Mouse (Mus musculus) erythroid progenitor cell, adult 5-6 weeks (primary cell): ENCODE data around the gene Slc41a1. TPM values are rescaled to one million over a fixed set of nuclear protein-coding genes. Genes with fewer than 3 reads are reported as not detected.

Source experiments
- ATAC-seq: replicated peaks from 2 replicates; pipeline ENCODE4 v1.8.0; 2016; ENCODE audit warnings: moderate number of reproducible peaks, mild to moderate bottlenecking, moderate TSS enrichment, inconsistent platforms; ENCODE audit not compliant: poor library complexity, low FRiP score, severe bottlenecking
- total RNA-seq, 2 experiments: library from RNA; stranded (forward) in 1 of 2; stranded (reverse) in 1 of 2; fragments of 150-400 nt in 1 of 2; fragments of 186-747, 209-891 nt in 1 of 2; gene quantifications; 2 replicates each; pipeline versions ENCODE4 v1.2.3 to v1.2.4; 2015 to 2017; ENCODE audit warnings: low replicate concordance in 2 of 2

The Slc41a1 gene
- total RNA-seq, 2 experiments from 2014 or later = 1.7 to 2.2 TPM

- ATAC-seq = no peak
Measured at GRCm38 (mm10) chr1:131869561-131869960, 42.3 kb downstream of the Slc41a1 start.

GRCm38 (mm10) chr1:131872856-131873255 is 45.6 kb downstream of the Slc41a1 start:
- ATAC-seq = no peak

GRCm38 (mm10) chr1:131879816-131880215 is 52.5 kb downstream of the Slc41a1 start:
- no peak for ATAC-seq

- ATAC-seq = peak; percentile 63
Measured at GRCm38 (mm10) chr1:131882787-131883186, 55.5 kb downstream of the Slc41a1 start.

DNA sequence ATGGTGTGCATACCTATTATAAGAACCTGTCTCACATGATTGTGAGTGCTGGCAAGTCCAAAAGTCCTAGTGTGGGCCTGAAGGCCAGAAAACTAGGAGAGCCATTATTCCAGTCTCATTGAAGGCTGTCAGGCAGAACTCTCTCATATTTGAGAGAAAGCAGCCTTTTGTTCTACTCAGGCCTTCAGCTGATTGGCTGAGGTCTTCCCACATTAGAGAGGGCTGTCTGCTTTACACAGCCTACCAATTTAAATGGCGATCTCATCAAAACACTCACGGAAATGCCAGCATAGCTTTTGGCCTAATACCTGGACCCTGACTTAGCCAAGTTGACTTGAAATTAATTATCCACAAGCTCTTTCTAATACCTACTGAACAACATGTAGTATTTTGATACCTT is 58.9 kb downstream of the Slc41a1 start:
- no peak for ATAC-seq

- no peak for ATAC-seq
Measured at GRCm38 (mm10) chr1:131886641-131887040, 59.3 kb downstream of the Slc41a1 start.

DNA sequence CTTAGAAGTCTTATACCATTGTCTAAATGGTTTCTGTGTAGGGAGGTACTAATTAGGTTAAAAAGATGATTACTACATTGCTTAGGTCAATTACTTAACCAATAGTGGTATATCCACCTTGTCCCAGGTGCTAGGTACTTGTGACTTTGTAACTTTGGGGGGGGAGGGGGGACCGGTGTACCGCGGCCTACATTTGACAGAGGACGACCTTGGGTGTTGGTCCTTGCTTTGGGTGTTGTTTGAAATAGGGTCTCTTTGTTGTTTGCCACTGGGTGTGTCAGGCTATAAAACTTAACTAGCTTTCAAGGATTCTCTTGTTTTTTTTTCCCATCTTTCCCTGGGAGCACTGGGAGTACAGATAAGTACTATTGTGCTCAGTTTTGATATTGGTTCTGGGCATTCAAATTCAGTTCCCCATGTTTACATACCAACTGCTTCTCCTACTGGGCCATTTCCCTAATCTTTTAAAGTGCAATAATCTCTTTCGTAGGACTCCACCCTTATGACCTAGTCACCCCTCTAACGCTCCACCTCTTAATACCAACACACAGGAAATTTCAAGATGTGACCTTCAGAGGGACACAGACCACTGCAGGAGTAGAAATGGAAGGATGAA is 62.9 kb downstream of the Slc41a1 start:
- ATAC-seq = no peak

DNA sequence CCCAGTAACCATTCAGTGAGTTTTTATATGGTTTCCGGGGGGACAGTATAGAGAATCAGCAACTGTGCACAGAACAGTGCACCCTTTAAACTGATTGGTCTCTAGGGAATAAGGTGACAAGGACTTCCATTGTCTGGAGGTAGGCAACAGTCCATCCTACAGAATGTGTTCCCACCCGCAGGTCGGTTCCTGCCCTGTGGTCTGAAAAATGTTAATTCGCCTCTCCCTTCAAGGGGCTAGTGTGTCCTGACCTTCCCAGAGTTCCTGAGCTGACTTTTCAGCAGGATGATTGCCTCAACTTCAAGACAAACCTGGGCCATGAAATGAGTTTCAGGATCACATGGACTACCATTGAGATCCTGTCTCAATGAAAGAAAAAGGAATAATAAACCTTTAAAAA is 64.1 kb downstream of the Slc41a1 start:
- ATAC-seq = no peak

Other genes with a start within 250 kb of the Slc41a1 start
- gene Avpr1b, start 228.3 kb upstream of the Slc41a1 start, total RNA-seq (2015; ENCODE audit: low replicate concordance) = not detected in 2 replicates
- not detected in 2 replicates for gene Avpr1b, start 228.3 kb upstream of the Slc41a1 start, total RNA-seq (2017; ENCODE audit: low replicate concordance)
- gene Ctse, start 189.2 kb upstream of the Slc41a1 start, total RNA-seq (2015; ENCODE audit: low replicate concordance) = 3,936 and 3,940 TPM in 2 replicates
- gene Ctse, start 189.2 kb upstream of the Slc41a1 start, total RNA-seq (2017; ENCODE audit: low replicate concordance) = 2,045 and 2,132 TPM in 2 replicates
- 0.72 and 1.3 TPM in 2 replicates for gene Rab7b, start 138.8 kb upstream of the Slc41a1 start, total RNA-seq (2015; ENCODE audit: low replicate concordance)
- 1.7 and 4.2 TPM in 2 replicates for gene Rab7b, start 138.8 kb upstream of the Slc41a1 start, total RNA-seq (2017; ENCODE audit: low replicate concordance)
- not detected in 2 replicates for gene Slc26a9, start 83.5 kb upstream of the Slc41a1 start, total RNA-seq (2015; ENCODE audit: low replicate concordance)
- not detected in 2 replicates for gene Slc26a9, start 83.5 kb upstream of the Slc41a1 start, total RNA-seq (2017; ENCODE audit: low replicate concordance)
- not detected in 2 replicates for gene Pm20d1, start 30.1 kb upstream of the Slc41a1 start, total RNA-seq (2015; ENCODE audit: low replicate concordance)
- gene Pm20d1, start 30.1 kb upstream of the Slc41a1 start, total RNA-seq (2017; ENCODE audit: low replicate concordance) = not detected in 2 replicates
- gene Rab29, start 39.7 kb downstream of the Slc41a1 start, total RNA-seq (2015; ENCODE audit: low replicate concordance) = 4.3 and 4.6 TPM in 2 replicates
- gene Rab29, start 39.7 kb downstream of the Slc41a1 start, total RNA-seq (2017; ENCODE audit: low replicate concordance) = 2.1 and 3.0 TPM in 2 replicates
- 153 and 169 TPM in 2 replicates for gene Nucks1, start 83.0 kb downstream of the Slc41a1 start, total RNA-seq (2015; ENCODE audit: low replicate concordance)
- 248 and 299 TPM in 2 replicates for gene Nucks1, start 83.0 kb downstream of the Slc41a1 start, total RNA-seq (2017; ENCODE audit: low replicate concordance)
- 1.1 TPM in 1 of 2 replicates, not detected in the other for gene Slc45a3, start 135.5 kb downstream of the Slc41a1 start, total RNA-seq (2015; ENCODE audit: low replicate concordance)
- 0.64 TPM in 1 of 2 replicates, not detected in the other for gene Slc45a3, start 135.5 kb downstream of the Slc41a1 start, total RNA-seq (2017; ENCODE audit: low replicate concordance)
- gene Elk4, start 180.1 kb downstream of the Slc41a1 start, total RNA-seq (2015; ENCODE audit: low replicate concordance) = 143 and 156 TPM in 2 replicates
- gene Elk4, start 180.1 kb downstream of the Slc41a1 start, total RNA-seq (2017; ENCODE audit: low replicate concordance) = 66.2 and 68.6 TPM in 2 replicates
- gene Mfsd4a, start 240.6 kb downstream of the Slc41a1 start, total RNA-seq (2015; ENCODE audit: low replicate concordance) = 0.72 TPM in 1 of 2 replicates, not detected in the other
- 0.15 and 5.4 TPM in 2 replicates for gene Mfsd4a, start 240.6 kb downstream of the Slc41a1 start, total RNA-seq (2017; ENCODE audit: low replicate concordance)